Mouse (Mus musculus) forebrain, postnatal 0 days (tissue): ENCODE results near the gene C2cd5. TPM values are rescaled to one million over a fixed set of nuclear protein-coding genes. Genes with fewer than 3 reads are reported as not detected.

ENCODE experiments used
- ATAC-seq: fragments of 200-750 bp; cut with Nextera tagmentation; 2 replicates; pipeline ENCODE4 v1.8.0; 2017; ENCODE audit warnings: mild to moderate bottlenecking, moderate library complexity
- DNase-seq: peaks from one replicate; pipeline ENCODE4 v3.0.0-alpha.2; 2015
- H3K27ac ChIP-seq: fragments of 300-500 bp; sonication (generic); 2 replicates; pipeline ENCODE4 v1.5.1; 2014; ENCODE audit warnings: low read depth, mild to moderate bottlenecking, antibody characterized with exemption, low read length, moderate library complexity, mixed read lengths
- H3K27me3 ChIP-seq: fragments of 300-500 bp; sonication (generic); 2 replicates; pipeline ENCODE4 v1.6.1; 2014; ENCODE audit warnings: mild to moderate bottlenecking, low read length, mixed read lengths; ENCODE audit not compliant: insufficient read depth
- H3K36me3 ChIP-seq: fragments of 300-500 bp; sonication (generic); 2 replicates; pipeline ENCODE4 v1.6.1; 2014; ENCODE audit warnings: mild to moderate bottlenecking, moderate library complexity; ENCODE audit not compliant: insufficient read depth
- H3K4me1 ChIP-seq: fragments of 300-500 bp; sonication (generic); 2 replicates; pipeline ENCODE4 v1.6.1; 2014; ENCODE audit warnings: antibody characterized with exemption; ENCODE audit not compliant: insufficient read depth
- H3K4me2 ChIP-seq: fragments of 300-500 bp; sonication (generic); 2 replicates; pipeline ENCODE4 v1.6.1; 2014; ENCODE audit warnings: low read depth, mild to moderate bottlenecking, moderate library complexity
- H3K4me3 ChIP-seq: fragments of 300-500 bp; sonication (generic); 2 replicates; pipeline ENCODE4 v1.5.1; 2014; ENCODE audit warnings: low read depth, low read length, mixed read lengths
- H3K9ac ChIP-seq: fragments of 300-500 bp; sonication (generic); 2 replicates; pipeline ENCODE4 v1.6.1; 2014; ENCODE audit warnings: mild to moderate bottlenecking
- H3K9me3 ChIP-seq: fragments of 300-500 bp; sonication (generic); 2 replicates; pipeline ENCODE4 v1.6.1; 2016; ENCODE audit warnings: low read length
- CTCF ChIP-seq: sonication (generic); IDR thresholded peaks from 2 replicates; pipeline ENCODE4 v1.5.1; 2016; ENCODE audit warnings: antibody characterized with exemption, control low read depth, low read depth
- WGBS: fragments of 180-500 bp; shearing (Covaris S2); extraction: QIAGEN DNeasy Blood & Tissue Kit; methylation state at CpG from one replicate; pipeline ENCODE4 v1.1.7; 2014; 5-methylcytosine and 5-hydroxymethylcytosine counted together
- polyA plus RNA-seq: library from polyadenylated mRNA; unstranded; fragments of >200 nt; fragmentation: Nextera tagmentation; extraction: Ambion mirVana; gene quantifications from 2 replicates; pipeline ENCODE4 v1.2.1, GENCODE M21; 2015
- total RNA-seq: library from RNA; depleted of rRNA; stranded (reverse); fragments of >200 nt; gene quantifications from 2 replicates; pipeline ENCODE4 v1.2.3, GENCODE M21; 2014

Gene C2cd5
- total and polyA plus RNA-seq, 2 experiments from 2014 or later = 18.5 to 45.7 TPM

DNA sequence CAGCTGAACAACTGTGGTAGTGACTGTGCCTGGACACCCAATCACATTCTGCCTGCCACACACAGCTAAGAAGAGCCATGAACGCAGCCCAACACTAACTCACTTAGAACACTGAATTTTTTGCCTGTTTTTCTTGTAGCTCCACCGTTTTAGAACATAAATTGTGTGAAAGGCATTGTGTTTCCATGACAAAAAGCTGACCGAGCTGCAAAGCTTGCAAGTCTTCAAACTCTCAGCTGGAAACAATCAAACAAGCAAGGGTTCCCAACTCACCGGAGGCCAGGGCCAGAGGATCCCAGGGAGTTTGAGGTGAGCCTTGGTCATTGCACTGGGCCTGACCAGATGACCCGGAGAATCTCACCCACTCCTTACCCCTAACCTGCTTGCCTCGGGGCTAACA lies 16.8 kb upstream of the C2cd5 start:
- Histone ChIP-seq H3K27me3 (no peaks in the 10 kb centered on the region), H3K9ac (no peak overlapping the region), H3K4me3 (no peak overlapping the region), H3K4me2 (no peak overlapping the region), H3K36me3 (no peaks in the 10 kb centered on the region), H3K4me1 (no peaks in the 10 kb centered on the region), H3K9me3 (no peaks in the 10 kb centered on the region), H3K27ac (no peak overlapping the region)
- no peak for TF ChIP-seq CTCF
- DNase-seq (no peak), ATAC-seq (no peak)
- 50% methylated on average over 6 of the region's 6 CpGs for WGBS

GRCm38 (mm10) chr6:143115505-143115904 lies 15.6 kb upstream of the C2cd5 start:
- H3K4me1 ChIP-seq = no peaks in the 10 kb centered on the region
- H3K9me3 ChIP-seq = no peaks in the 10 kb centered on the region
- no peak overlapping the region for H3K4me2 ChIP-seq
- H3K9ac ChIP-seq = no peak overlapping the region
- no peak for TF ChIP-seq CTCF
- no peak overlapping the region for H3K4me3 ChIP-seq
- DNase-seq (no peak), ATAC-seq (no peak)
- no peaks in the 10 kb centered on the region for H3K27me3 ChIP-seq
- H3K36me3 ChIP-seq = no peaks in the 10 kb centered on the region
- no peak overlapping the region for H3K27ac ChIP-seq
- WGBS = 80% methylated on average over 5 of the region's 5 CpGs

DNA sequence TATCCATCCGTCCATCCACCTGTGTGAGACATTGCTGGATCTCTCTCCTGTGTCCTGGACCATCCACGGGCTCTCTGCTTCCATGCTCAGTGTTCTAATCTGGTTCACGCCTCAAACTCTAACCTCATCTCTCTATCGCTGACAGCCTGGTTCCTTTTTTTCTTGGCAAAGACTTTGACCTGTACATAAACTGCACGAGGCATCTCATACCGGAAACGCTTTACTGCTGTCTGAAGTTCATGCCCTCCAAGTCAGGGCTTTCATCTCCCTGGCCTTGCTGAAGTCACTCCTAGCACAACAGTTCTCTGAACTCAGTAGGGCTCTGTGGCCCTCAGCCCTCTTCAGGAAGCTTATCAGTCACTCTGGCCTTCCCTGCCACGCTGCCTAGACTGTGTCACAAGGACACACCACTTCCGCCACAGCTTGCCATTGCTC lies 15.1 kb upstream of the C2cd5 start:
- 76% methylated on average over 9 of the region's 9 CpGs for WGBS
- DNase-seq = no peak
- H3K27ac ChIP-seq = no peak overlapping the region
- TF ChIP-seq CTCF = no peak
- H3K4me1 ChIP-seq = no peaks in the 10 kb centered on the region
- H3K4me2 ChIP-seq = no peak overlapping the region
- no peak for ATAC-seq
- no peaks in the 10 kb centered on the region for H3K9me3 ChIP-seq
- no peaks in the 10 kb centered on the region for H3K27me3 ChIP-seq
- H3K4me3 ChIP-seq = no peak overlapping the region
- no peaks in the 10 kb centered on the region for H3K36me3 ChIP-seq
- no peak overlapping the region for H3K9ac ChIP-seq

- WGBS = 4% methylated on average over 2 of the region's 2 CpGs
- no peak overlapping the region for H3K4me2 ChIP-seq
- H3K4me3 ChIP-seq = no peak overlapping the region
- no peak overlapping the region for H3K27ac ChIP-seq
- H3K27me3 ChIP-seq = no peaks in the 10 kb centered on the region
- peak; percentile 44 for TF ChIP-seq CTCF
- H3K9ac ChIP-seq = no peak overlapping the region
- H3K4me1 ChIP-seq = no peaks in the 10 kb centered on the region
- DNase-seq (no peak), ATAC-seq (no peak)
- no peaks in the 10 kb centered on the region for H3K36me3 ChIP-seq
- no peaks in the 10 kb centered on the region for H3K9me3 ChIP-seq
Measured at GRCm38 (mm10) chr6:143114556-143114955, 14.6 kb upstream of the C2cd5 start.

GRCm38 (mm10) chr6:143110371-143110770 lies 10.4 kb upstream of the C2cd5 start:
- no peak for TF ChIP-seq CTCF
- H3K36me3 ChIP-seq = no peaks in the 10 kb centered on the region
- H3K4me1 ChIP-seq = no peaks in the 10 kb centered on the region
- H3K27me3 ChIP-seq = no peaks in the 10 kb centered on the region
- no peak for ATAC-seq
- no peaks in the 10 kb centered on the region for H3K9me3 ChIP-seq
- WGBS = 85% methylated on average over 7 of the region's 7 CpGs
- no peak overlapping the region for H3K27ac ChIP-seq
- H3K4me3 ChIP-seq = no peak overlapping the region
- H3K4me2 ChIP-seq = no peak overlapping the region
- no peak overlapping the region for H3K9ac ChIP-seq
- DNase-seq = no peak

GRCm38 (mm10) chr6:143109622-143110218 lies 9.8 kb upstream of the C2cd5 start:
- H3K4me1 ChIP-seq = no peaks in the 10 kb centered on the region
- no peak for ATAC-seq
- no peaks in the 10 kb centered on the region for H3K27me3 ChIP-seq
- no peak for DNase-seq
- no peak overlapping the region for H3K4me3 ChIP-seq
- no peaks in the 10 kb centered on the region for H3K9me3 ChIP-seq
- WGBS = 76% methylated on average over 16 of the region's 16 CpGs
- no peak overlapping the region for H3K9ac ChIP-seq
- no peaks in the 10 kb centered on the region for H3K36me3 ChIP-seq
- H3K27ac ChIP-seq = no peak overlapping the region
- no peak overlapping the region for H3K4me2 ChIP-seq
- no peak for TF ChIP-seq CTCF

GRCm38 (mm10) chr6:143108031-143108430 lies 8.1 kb upstream of the C2cd5 start:
- H3K27ac ChIP-seq = no peak overlapping the region
- no peaks in the 10 kb centered on the region for H3K4me1 ChIP-seq
- H3K9me3 ChIP-seq = peaks cover 5% of the 10 kb centered on the region; the same call in 1 of the 2 replicates
- no peaks in the 10 kb centered on the region for H3K27me3 ChIP-seq
- no peak for ATAC-seq
- no peak overlapping the region for H3K4me3 ChIP-seq
- H3K9ac ChIP-seq = no peak overlapping the region
- WGBS = 84% methylated on average over 13 of the region's 13 CpGs
- TF ChIP-seq CTCF = no peak
- no peaks in the 10 kb centered on the region for H3K36me3 ChIP-seq
- no peak overlapping the region for H3K4me2 ChIP-seq
- no peak for DNase-seq
